Mouse (Mus musculus): ENCODE measurements around the gene Rnf149. TPM values are rescaled to one million over a fixed set of nuclear protein-coding genes. Genes with fewer than 3 reads are reported as not detected.
A peak's percentile ranks its signal among the peaks of the same experiment; 100 is the strongest.
"Not testable (repeated sequence)": the region's sequence is repeated elsewhere in the genome, so short reads cannot be mapped to it uniquely, and the experiment has no call there.

Gene Rnf149
- polyA plus RNA-seq, 1 experiment from 2014 or later: 30.7 TPM

- 92% methylated on average over 9 of the region's 9 CpGs for WGBS
These were observed 19.9 kb upstream of the Rnf149 start for GRCm38 (mm10) chr1:39597135-39597534.

GRCm38 (mm10) chr1:39593836-39594235 lies 16.6 kb upstream of the Rnf149 start:
- H3K4me1 ChIP-seq: no peaks in the 10 kb centered on the region
- H3K9ac ChIP-seq: no peak overlapping the region
- no peak overlapping the region for H3K27ac ChIP-seq
- 73% methylated on average over 10 of the region's 10 CpGs for WGBS
- H3K36me3 ChIP-seq: no peaks in the 10 kb centered on the region
- no peak overlapping the region for H3K4me2 ChIP-seq
- ATAC-seq (ENCODE audit: borderline replicate concordance, extremely low read depth, low FRiP score, low TSS enrichment): no peak
- no peak overlapping the region for H3K4me3 ChIP-seq
- no peaks in the 10 kb centered on the region for H3K9me3 ChIP-seq
- H3K27me3 ChIP-seq: no peaks in the 10 kb centered on the region

More at GRCm38 (mm10) chr1:39597135-39597534, 19.9 kb upstream of the Rnf149 start:
- H3K4me2 ChIP-seq; H3K36me3 ChIP-seq; H3K9me3 ChIP-seq; H3K4me3 ChIP-seq; H3K4me1 ChIP-seq; ATAC-seq (ENCODE audit: borderline replicate concordance, extremely low read depth, low FRiP score, low TSS enrichment); H3K9ac ChIP-seq; H3K27me3 ChIP-seq; H3K27ac ChIP-seq: not testable (repeated sequence)

- ATAC-seq (ENCODE audit: borderline replicate concordance, extremely low read depth, low FRiP score, low TSS enrichment): no peak
- Histone ChIP-seq H3K9me3 (no peaks in the 10 kb centered on the region), H3K27me3 (no peaks in the 10 kb centered on the region), H3K4me2 (no peak overlapping the region), H3K4me3 (no peak overlapping the region), H3K9ac (no peak overlapping the region), H3K27ac (no peak overlapping the region), H3K4me1 (no peaks in the 10 kb centered on the region), H3K36me3 (no peaks in the 10 kb centered on the region)
- WGBS: 43% methylated on average over 4 of the region's 4 CpGs
These were observed 14.9 kb upstream of the Rnf149 start for GRCm38 (mm10) chr1:39592090-39592489.

- not testable (repeated sequence) for H3K9me3 ChIP-seq; H3K36me3 ChIP-seq; ATAC-seq (ENCODE audit: borderline replicate concordance, extremely low read depth, low FRiP score, low TSS enrichment); H3K27ac ChIP-seq; H3K4me1 ChIP-seq; H3K4me3 ChIP-seq; H3K4me2 ChIP-seq; H3K27me3 ChIP-seq; H3K9ac ChIP-seq
- WGBS: 69% methylated on average over 1 of the region's 1 CpGs
These were observed 14.4 kb upstream of the Rnf149 start for GRCm38 (mm10) chr1:39591557-39591956.

- Histone ChIP-seq H3K4me2 (no peak overlapping the region), H3K9me3 (no peaks in the 10 kb centered on the region), H3K4me1 (no peaks in the 10 kb centered on the region), H3K4me3 (no peak overlapping the region), H3K27me3 (no peaks in the 10 kb centered on the region), H3K36me3 (no peaks in the 10 kb centered on the region), H3K27ac (no peak overlapping the region), H3K9ac (no peak overlapping the region)
- ATAC-seq (ENCODE audit: borderline replicate concordance, extremely low read depth, low FRiP score, low TSS enrichment): no peak
- WGBS: 74% methylated on average over 5 of the region's 5 CpGs
These were observed 13.0 kb upstream of the Rnf149 start for GRCm38 (mm10) chr1:39590193-39590592.

DNA sequence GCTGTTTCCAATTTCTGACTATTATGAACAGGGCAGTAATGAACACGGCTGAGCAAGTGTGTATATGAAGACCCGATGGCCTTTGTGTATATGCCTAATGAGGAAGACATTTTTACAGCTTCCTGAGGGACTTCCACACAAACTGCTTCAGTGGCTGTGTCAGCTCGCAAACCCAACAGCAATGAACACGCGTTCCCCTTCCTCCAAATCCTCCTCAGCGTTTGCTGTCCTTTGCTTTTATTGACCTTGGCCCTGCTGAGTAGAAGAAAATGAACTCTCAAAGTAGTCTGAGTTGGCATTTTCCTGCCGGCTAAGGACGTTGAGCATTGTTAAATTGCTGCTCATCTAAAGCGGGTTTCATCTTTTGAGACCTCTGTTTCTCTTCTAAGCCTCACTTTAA lies 8.2 kb upstream of the Rnf149 start:
- H3K27ac ChIP-seq: no peak overlapping the region
- H3K9ac ChIP-seq: no peak overlapping the region
- no peaks in the 10 kb centered on the region for H3K9me3 ChIP-seq
- no peak overlapping the region for H3K4me2 ChIP-seq
- ATAC-seq (ENCODE audit: borderline replicate concordance, extremely low read depth, low FRiP score, low TSS enrichment): no peak
- no peaks in the 10 kb centered on the region for H3K36me3 ChIP-seq
- H3K27me3 ChIP-seq: 0 out of 2 replicates have a peak, but pooled peaks cover 4% of the 10 kb centered on the region
- no peak overlapping the region for H3K4me3 ChIP-seq
- WGBS: 76% methylated on average over 9 of the region's 9 CpGs
- no peaks in the 10 kb centered on the region for H3K4me1 ChIP-seq

DNA sequence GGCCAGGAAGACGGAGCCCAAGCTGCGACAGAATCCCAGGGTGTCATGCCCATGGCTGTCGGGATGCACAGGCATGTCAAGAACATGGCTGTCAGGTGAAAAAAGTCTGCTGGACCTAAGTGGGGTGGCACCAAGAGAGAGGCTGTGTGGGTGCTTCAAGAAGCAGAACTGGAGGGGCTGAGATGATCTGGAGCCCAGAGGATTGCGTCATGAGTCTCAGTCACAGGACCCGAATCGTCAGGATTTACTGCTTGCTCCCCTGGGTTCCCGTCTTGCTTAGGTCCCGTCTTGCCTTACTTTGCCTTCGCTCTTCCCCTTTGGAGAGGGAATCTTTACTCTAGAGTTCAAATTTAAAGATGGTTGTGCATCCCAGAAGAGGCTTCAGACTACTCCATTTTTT lies 6.0 kb upstream of the Rnf149 start:
- 78% methylated on average over 9 of the region's 9 CpGs for WGBS
- no peak for ATAC-seq (ENCODE audit: borderline replicate concordance, extremely low read depth, low FRiP score, low TSS enrichment)

GRCm38 (mm10) chr1:39581215-39581614 lies 4.0 kb upstream of the Rnf149 start:
- no peak overlapping the region for H3K4me3 ChIP-seq
- no peak overlapping the region for H3K4me2 ChIP-seq
- no peak for ATAC-seq (ENCODE audit: borderline replicate concordance, extremely low read depth, low FRiP score, low TSS enrichment)
- H3K27ac ChIP-seq: no peak overlapping the region
- H3K9ac ChIP-seq: no peak overlapping the region
- 51% methylated on average over 2 of the region's 3 CpGs for WGBS
- 0 out of 2 replicates have a peak, but pooled peaks cover 4% of the 10 kb centered on the region for H3K27me3 ChIP-seq
- no peaks in the 10 kb centered on the region for H3K36me3 ChIP-seq
- H3K9me3 ChIP-seq: no peaks in the 10 kb centered on the region
- peaks cover 6% of the 10 kb centered on the region for H3K4me1 ChIP-seq

More for the DNA sequence above, 6.0 kb upstream of the Rnf149 start:
- Histone ChIP-seq H3K27me3 (0 out of 2 replicates have a peak, but pooled peaks cover 4% of the 10 kb centered on the region), H3K4me3 (no peak overlapping the region), H3K9ac (no peak overlapping the region), H3K36me3 (no peaks in the 10 kb centered on the region), H3K4me1 (no peaks in the 10 kb centered on the region; the same call in 1 of the 2 replicates), H3K4me2 (no peak overlapping the region), H3K9me3 (no peaks in the 10 kb centered on the region), H3K27ac (no peak overlapping the region)

GRCm38 (mm10) chr1:39579139-39579538 lies 1.9 kb upstream of the Rnf149 start:
- 60% methylated on average over 6 of the region's 6 CpGs for WGBS
- peak overlapping the region; percentile 29; the same call in 1 of the 2 replicates for H3K27ac ChIP-seq
- no peak overlapping the region for H3K4me3 ChIP-seq
- H3K9ac ChIP-seq: no peak overlapping the region
- H3K9me3 ChIP-seq: no peaks in the 10 kb centered on the region
- no peak for ATAC-seq (ENCODE audit: borderline replicate concordance, extremely low read depth, low FRiP score, low TSS enrichment)
- H3K36me3 ChIP-seq: no peaks in the 10 kb centered on the region
- 0 out of 2 replicates have a peak, but pooled peaks cover 4% of the 10 kb centered on the region for H3K27me3 ChIP-seq
- peaks cover 25% of the 10 kb centered on the region for H3K4me1 ChIP-seq
- H3K4me2 ChIP-seq: no peak overlapping the region

- no peak overlapping the region for H3K9ac ChIP-seq
- 76% methylated on average over 5 of the region's 5 CpGs for WGBS
- H3K36me3 ChIP-seq: no peaks in the 10 kb centered on the region
- ATAC-seq (ENCODE audit: borderline replicate concordance, extremely low read depth, low FRiP score, low TSS enrichment): no peak
- H3K4me1 ChIP-seq: peaks cover 28% of the 10 kb centered on the region
- H3K9me3 ChIP-seq: no peaks in the 10 kb centered on the region
- no peak overlapping the region for H3K4me2 ChIP-seq
- H3K4me3 ChIP-seq: no peak overlapping the region
- H3K27ac ChIP-seq: no peak overlapping the region
- 0 out of 2 replicates have a peak, but pooled peaks cover 4% of the 10 kb centered on the region for H3K27me3 ChIP-seq
These were observed 1.2 kb upstream of the Rnf149 start for GRCm38 (mm10) chr1:39578446-39578845.

DNA sequence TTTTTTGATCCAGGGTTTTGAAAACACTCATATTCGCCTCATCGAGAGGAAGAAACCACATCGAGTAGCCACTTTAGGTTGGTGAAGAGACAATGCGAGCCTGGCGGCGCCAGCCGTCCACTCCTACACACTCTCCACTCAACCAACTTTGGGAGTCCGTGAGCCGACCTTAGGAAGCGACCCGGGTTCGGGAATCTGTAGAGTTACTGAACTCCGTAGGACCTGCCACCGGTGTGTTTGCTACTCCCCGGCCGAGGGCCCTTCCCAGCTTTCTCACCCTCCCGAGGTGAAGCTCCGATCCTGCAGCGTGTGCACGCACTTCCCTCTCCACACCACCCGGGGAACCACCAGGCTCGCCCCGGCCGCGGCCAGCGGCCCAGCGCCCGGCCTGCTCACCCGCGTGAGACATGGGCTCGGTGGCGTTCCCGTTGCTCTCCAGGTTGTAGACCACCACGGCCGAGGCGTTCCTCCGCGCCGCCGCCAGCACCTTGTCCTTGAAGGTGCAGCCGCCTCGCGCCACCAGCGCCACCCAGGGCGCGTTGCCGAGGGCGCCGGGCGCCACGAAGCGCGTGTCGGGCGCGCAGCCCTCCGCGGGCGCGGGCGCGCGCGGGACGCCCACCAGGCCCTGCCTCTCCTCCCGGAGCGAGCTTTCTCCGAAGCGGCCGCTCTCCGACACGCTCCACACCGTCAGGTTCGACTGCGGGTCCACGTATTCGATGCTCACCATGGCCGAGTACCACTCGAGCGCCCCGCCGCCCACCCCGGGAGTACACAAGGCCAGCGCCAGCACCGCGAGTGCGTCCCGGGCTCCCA lies 568 bp downstream of the Rnf149 start:
- H3K9ac ChIP-seq: peak overlapping the region; percentile 85
- peak overlapping the region; percentile 66 for H3K4me2 ChIP-seq
- peak overlapping the region; percentile 99 for H3K27ac ChIP-seq
- WGBS: under 1% methylated on average over 88 of the region's 88 CpGs
- no peaks in the 10 kb centered on the region for H3K36me3 ChIP-seq
- H3K4me1 ChIP-seq: peaks cover 28% of the 10 kb centered on the region
- no peaks in the 10 kb centered on the region for H3K9me3 ChIP-seq
- H3K4me3 ChIP-seq: peak overlapping the region; percentile 73
- peak; percentile 75 for ATAC-seq (ENCODE audit: borderline replicate concordance, extremely low read depth, low FRiP score, low TSS enrichment)
- H3K27me3 ChIP-seq: no peaks in the 10 kb centered on the region

GRCm38 (mm10) chr1:39575778-39576375 lies 1.3 kb downstream of the Rnf149 start:
- H3K4me1 ChIP-seq: peaks cover 28% of the 10 kb centered on the region
- WGBS: 6% methylated on average over 8 of the region's 8 CpGs
- H3K27ac ChIP-seq: peak overlapping the region; percentile 99; the same call in 1 of the 2 replicates
- ATAC-seq (ENCODE audit: borderline replicate concordance, extremely low read depth, low FRiP score, low TSS enrichment): no peak
- H3K4me3 ChIP-seq: peak overlapping the region; percentile 73
- peak overlapping the region; percentile 66 for H3K4me2 ChIP-seq
- peak overlapping the region; percentile 85 for H3K9ac ChIP-seq
- no peaks in the 10 kb centered on the region for H3K9me3 ChIP-seq
- H3K27me3 ChIP-seq: no peaks in the 10 kb centered on the region
- H3K36me3 ChIP-seq: no peaks in the 10 kb centered on the region

Measured in lung, embryonic 15.5 days (tissue).